Mouse (Mus musculus): Measurements from ENCODE around the gene Ttc7b.

The Ttc7b gene

DNA sequence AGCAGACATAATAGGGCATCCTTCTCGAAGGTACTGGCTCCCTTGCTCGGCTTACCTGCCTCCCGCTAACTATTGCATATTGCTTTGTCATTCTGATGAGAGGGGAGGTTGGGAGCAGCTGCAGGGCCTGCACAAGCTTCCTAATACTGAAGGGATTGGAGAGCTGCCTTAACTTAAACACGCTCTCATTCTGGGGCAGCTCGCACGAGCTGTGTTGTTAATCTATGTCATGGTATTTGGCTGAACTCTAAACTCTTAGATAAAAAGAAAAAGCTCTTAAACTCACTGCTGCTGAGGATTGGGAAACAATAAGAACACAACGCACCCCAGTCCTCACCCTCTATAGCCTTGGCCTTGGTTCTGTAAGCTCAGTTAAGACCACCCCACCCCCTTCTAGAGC is 113.3 kb downstream of the Ttc7b start:
- no peak for DNase-seq

DNA sequence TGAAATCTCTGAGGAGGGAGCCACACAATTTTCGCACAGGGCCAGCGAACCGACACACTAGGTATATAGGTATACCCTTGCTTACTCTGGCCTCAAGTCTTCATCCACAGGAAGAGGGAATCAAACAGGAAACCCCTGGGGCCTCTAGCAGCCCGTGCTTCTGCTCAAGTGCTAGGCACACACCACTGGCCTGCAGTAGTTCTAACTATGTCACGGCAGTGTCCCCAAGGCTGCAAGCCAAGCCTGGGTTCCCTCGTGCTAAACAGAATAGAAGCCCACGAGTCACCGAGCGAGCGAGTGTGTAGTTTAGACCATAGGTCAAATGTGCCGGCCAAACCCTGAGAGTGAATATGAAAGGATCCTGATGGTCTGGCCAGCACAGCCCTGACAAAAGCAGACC is 114.5 kb downstream of the Ttc7b start:
- DNase-seq = no peak

DNA sequence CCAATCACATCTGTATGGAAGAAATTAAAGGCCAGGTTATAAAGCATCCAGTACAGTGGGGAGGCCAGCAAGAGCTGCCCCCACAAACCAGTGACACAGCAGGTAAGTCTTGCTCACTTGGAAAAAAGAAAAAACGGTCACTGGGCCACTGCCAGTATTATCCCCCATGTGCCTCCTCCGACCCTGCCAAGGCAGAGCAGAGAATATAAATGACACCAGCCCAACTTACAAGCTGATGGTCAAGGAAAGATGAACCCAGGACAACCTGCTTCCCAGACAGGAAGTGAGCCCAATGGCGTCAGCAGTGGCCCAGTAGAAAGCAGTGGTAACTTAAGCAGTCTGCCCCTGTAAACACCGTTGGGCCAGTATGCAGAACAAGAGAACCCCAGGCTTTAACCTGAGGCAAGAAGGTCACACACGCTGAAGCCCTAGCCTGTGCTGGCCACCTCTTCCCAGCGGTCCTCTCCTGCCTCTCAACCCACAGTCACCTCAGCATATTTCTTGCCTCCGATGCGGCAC is 115.1 kb downstream of the Ttc7b start:
- DNase-seq = no peak

DNA sequence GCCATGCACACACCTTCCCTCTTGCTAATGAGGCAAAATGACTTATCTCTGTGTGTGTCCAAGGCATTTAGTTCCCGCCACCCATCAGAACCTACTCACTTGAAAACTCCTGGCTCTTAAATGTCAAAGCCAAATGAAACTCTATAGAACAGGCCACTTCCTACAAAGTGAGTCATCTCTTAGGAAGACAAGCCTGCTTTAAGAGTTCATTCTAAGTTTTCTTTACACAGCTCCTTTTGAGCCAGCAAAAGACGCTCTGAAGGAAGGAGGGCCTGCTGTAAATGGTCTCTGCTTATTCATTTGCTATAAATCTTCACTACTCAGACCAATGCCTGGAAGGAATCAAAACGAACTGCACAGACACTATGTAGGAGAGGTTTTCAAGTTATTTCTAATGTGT is 116.2 kb downstream of the Ttc7b start:
- no peak for DNase-seq

DNA sequence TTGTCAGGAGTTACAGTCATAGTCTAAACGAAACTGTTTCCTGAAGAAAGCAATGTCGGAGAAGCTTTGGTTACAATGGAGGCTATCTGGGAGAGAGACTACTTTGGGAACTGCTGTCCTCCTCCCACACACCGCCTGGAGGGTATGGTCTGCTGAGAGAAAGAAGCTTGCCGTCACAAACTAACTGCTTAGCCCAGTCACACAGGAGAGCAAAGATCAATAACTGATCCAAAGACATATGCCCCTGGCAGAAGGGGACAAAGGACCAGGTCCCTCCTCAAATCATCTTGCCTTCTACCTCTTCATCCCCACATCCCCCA is 117.7 kb downstream of the Ttc7b start:
- DNase-seq = no peak

DNA sequence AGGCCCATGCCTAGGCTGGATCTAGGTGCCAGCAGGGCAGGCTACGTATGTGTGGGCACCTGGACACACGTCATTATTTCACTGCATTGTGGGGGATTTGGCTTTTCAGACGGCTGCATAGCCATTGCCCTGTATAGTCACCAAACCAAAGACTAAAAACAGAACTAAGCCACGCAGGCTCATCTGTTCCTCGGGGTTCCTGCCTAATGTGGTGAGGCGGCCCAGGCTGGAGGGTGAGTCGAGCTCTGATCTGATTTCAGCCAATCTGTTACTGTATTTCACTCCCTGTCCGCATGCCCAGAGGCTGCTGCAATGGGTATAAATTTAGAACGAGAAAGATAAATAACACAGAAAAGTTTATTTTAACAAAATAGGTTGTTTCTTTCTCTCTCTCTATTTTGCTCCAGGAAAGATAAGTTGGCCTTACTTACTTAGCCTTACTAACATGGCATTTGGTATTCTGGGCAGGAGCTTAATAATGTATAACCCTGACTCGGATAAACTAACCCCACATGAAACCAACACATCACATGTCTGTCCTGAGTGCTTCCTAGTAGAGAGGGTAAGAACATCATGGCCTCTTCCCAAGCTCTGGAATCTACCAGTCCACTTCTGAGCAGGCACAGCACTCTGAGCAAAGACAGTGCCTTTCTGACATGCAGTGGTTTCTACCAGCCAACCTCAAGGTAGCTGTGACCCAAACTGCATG is 118.2 kb downstream of the Ttc7b start:
- no peak for DNase-seq

DNA sequence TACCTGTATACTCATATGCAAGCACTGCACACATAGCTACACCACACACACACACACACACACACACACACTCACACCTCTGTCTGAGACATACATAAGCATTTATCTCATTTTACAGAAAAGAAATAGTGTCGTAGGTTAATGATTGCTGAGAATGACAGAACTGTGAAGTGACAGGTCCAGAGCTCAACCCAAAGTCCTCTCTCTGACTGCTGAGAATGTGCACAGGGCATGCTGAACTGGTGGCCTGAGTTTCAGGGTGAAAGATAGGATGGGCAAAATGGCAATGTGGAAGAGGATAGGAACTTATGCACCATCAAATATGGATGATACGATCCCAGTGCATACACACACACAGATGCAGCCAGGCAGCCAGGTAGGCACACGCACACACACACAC is 120.5 kb downstream of the Ttc7b start:
- no peak for DNase-seq

DNA sequence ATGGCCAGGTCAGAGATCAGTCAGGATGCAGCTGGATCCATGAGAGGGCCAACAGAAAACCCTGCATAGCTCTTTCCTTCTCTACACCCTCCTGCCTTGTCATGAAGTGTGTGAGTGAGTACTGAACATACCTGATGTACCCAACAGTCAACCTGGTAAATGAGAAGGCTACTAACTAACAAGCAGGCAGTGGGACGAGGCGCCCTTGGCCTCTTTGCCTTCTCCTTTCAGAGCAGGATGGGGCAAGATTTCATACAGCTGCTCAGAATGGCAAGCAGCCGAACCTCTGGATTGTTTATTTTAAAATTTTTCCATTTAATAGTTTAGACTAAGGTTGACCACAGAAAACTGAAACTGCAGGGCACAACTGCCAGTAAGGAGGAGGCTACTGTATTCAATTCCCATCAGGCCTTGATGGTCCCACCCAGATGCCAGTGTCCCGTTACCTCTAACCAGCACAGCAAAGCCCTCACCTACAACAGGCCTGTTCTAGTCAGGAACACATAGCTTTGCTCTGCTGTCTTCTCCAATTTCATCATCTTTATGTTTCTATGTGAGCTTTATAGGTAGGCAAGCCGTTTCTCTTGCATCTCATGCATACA is 121.4 kb downstream of the Ttc7b start:
- DNase-seq = no peak

DNA sequence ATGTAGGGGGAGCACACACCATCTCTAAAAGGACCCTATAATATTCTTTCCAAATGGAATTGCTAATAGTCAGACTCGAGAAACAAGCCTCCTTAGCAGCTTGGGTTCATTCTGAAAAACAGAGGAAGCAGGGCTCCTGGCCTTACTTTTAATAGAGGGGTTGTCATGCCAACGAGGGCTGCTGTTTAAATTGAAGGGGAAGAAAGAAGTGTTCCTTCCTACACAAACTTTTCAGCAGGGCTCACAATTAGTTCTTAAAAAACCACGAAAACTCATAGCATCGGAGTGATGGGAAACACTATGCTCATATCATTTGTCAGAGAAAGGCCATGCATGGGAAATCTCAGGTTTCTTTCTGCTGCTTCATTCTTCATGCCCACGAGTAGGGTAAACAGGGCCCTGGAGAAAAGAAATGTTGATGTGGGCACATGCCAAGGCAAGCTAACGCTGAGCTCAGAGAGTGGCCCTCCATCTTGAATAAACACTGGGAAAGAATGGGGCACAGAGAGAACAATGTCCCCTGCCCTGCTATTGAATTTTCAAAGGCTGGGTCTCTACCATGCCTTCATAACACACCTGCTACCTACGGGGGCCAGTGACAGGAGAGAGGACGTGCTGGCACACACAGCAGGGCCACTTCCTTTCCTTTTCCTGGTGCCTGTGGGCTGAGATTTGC is 122.2 kb downstream of the Ttc7b start:
- DNase-seq = no peak

DNA sequence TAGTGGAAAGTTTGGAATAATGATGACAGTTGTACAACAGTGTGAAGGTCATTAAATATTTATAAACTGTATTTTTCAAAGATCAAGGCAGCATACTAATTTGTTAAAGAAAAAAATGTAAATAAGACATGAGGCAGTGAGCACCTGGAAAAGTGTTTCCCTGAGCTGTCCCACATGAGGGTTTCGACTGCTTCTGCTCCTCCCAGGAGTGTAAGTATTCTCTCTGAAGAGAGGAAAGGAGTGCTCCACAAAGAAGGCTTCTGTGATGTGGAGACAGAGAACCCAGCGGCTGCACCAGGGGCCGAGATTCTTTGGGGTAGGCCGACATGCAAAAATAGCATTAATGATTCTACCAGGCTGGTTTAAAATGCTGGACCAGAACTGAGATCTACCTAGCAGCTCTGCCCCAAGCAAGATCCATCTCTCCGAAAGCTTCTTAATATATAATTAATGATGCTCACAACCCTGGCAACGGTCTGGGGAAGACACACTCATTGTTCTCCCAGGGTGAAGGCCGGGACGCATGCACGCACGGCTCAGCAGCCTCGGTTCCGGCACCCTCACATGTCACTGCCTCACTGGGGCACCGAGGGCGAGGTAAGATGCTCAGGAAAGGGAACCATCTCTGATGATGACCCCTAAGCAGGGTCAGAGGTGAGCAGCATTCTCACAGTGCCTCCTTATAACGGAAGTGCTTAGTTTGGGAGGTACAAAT is 123.0 kb downstream of the Ttc7b start:
- DNase-seq = no peak

DNA sequence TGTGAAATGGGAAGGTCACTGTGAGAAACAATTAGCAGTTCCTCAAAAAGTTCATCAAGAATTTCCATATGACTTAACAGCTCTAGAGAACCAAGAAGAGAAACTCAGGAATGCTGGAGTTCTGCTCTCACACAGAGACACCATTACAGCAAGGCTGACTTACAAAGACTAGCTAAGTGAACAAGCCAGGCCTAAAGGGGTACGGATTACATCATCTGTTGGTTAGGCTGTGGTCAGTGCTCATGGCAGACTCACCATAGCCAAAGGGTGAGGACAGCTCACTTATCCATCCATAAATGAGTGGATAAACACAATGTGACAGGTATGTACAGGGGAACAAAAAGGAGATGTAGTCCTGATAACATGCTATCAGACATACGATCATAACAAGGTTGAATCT is 123.8 kb downstream of the Ttc7b start:
- DNase-seq = no peak

DNA sequence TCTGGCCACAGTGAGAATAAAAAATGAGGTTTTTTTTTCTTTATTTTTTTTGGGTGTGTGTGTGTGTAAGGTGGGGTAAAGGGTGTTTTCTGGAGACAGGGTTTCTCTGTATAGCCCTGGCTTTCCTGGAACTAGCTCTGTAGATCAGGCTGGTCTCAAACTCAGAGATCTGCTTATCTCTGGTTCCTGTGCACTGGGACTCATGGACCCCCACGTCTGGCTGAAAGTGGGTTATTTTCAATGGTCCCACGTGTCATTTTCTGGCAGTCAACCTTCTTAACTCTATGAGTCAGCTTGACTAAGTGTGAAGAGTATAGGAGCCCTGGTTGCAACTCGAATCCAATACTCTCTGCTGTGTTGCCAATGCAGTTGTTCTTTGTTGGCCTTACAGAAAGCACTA is 127.1 kb downstream of the Ttc7b start:
- no peak for DNase-seq

DNA sequence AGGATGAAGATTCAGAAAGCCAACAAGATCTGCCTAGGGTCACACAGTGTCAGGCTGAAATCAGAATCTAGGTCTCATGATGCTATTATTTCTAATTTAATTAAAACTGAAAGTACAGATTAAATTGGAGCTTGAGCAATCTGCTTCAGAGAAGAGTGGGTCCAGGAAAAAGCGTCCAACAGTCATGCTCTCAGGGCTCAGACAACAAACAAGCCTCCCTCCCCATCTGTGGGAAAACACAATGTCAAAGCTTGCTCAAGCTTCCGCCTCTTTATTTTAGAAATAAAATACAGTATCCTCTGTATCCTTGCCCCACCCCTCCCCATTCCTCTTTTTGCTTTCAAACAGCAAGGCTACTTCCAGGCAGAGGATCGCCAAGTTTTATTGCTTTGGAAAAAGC is 127.5 kb downstream of the Ttc7b start:
- no peak for DNase-seq

DNA sequence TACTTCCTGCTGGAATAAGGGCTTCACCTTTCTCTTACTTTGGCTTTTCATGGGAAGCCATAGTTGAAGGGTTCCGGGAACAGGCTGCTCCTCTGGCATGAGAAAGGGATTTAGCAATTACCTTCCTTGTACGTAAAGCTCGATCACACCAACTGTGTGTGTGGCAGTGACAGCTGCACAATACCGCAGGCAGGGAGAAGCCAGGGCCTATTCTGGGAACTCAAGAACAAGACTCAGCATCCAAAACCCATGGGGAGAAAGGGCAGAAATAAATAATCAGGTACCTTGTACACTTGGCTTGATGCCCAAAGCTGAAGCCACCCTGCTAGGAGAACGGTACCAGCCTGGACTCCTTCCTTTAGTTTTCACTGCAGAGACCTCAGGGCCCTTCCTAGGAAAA is 128.2 kb downstream of the Ttc7b start:
- DNase-seq = no peak

DNA sequence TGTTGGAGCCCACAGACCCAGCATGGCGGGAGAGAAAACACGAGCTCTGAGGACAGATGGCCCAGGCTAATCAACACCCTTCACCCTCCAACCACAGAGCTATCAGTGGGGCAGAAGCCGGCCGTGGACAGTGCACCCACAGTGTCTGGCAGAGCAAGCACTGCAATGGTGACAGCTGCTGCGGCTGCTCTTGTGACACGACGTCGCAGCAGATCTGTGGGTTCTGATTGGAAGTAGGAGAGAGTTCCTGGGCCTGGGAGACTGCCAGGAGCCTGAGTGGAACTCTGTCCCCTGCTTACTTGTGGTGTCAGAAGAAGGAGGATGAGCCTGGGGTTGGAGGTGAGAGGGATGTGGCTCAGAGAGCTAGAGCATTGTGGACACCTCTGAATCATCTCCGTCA is 128.7 kb downstream of the Ttc7b start:
- DNase-seq = no peak

DNA sequence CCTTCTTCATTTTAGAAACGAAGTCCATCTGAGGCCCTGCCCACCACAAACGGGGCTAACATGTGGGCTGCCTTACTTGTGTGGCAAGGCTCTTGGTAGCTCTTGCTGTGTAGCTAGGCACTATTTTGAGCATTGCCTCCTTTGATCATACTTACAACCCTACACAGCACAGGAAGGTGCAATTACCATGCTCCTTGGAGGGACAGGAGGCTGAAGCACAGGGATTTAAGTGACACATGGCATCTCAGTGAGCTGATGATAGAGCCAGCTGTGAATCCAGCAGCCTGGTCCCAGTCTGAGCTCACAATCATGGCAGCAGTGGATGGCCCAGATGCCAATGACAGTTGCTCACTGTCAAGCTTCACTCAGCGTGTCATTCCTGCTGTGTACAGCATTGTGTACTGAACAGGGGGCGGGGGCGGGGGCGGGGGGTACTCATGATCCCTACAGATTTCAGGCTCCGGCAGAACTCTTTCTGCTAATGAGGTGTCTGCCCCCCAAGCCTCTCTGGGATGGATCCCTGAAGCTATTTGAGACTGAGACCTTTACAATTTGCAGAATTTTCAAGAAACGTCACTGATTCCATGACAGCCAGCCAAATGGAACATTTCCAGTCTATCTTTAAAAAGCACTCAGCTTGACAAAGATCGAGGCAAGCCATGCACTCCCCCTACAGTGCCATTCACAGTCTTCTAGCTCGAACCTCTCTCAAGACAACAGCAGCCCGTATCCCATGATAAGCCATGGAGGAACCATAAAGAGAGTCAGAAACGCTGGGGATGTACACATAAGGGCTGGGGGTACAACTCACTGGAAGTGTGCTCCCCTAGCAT is 130.5 kb downstream of the Ttc7b start:
- no peak for DNase-seq

DNA sequence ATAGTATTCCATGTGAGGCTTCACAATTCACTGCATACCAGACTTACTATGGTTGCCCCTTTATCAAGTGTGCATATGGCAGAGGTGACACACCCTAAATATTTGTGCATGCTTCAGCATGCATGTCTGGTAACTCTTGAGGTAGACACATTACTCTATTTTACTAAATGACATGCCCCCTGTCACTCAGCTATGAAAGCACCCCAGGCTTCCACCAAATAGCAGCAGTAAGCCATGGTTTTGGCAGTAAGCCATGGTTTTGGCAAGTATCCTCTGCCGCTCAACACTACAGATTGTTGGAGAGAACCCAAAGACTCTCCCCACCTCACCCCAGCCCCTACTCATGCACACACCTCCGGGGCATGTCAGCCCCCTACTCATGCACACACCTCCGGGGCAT is 134.4 kb downstream of the Ttc7b start:
- DNase-seq = no peak

DNA sequence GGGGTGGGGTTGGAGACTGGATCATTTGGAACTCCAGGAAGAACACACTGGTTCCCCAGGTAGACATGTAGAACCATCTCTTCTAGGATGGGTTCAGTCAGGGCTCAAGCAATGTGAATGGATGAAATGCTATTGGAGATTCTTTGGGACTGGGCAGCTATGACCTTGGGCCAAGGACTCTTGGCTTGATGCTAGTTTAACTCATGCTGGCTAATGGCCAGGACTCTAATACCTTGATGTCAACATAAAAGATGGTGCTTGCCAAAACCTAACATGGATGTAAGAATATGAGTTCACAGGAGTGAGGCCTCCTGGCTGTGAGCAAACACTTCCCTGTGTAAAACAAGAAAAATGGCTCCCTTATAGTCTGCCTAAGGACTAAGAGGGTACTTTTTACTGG is 138.1 kb downstream of the Ttc7b start:
- DNase-seq = no peak

DNA sequence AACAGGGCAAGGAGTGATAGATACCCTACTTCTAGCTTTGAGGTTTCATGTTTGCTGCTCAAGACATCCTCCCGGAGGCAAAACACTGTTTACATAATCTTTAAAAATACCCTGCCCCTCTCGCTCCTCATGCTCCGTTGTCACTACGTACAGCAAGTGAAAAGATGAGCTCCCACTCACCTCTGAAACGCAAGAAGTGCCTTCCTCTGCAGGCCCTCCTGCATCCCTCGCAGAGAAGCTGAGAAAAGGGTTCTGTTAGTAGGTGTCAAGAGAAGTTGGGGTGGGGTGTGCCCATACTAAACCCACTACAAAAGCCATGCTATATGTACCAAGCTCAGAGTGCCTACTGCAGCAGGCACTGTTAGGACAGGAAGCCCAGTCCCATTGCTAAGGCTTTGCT is 138.7 kb downstream of the Ttc7b start:
- no peak for DNase-seq

DNA sequence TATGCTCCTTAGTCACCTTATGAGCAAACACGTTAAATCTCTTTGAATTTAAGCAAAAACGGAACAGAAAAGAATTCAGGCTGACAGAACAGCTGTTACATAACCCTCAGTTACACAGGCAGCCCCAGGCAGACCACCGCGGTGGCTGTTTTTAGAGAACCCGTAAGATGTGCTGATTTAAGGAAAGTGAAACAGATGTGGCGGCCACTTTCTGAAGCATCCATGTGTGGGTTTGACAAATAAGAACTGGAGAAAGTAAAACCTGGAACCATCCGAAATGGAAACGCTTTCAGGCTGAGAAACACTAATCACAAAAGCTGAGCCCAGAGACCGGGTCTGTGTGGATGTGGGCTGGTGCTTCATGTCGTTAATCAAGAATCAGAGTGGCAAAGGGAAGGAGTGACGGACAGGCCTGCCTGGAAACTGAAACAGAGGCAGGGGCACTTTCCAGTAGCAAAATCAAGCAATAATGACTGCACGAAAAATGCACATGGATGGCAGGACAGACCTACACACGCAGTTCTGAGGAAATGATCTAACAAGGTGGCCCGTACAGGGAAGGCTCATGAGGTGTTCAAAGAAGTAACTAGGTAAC is 139.8 kb downstream of the Ttc7b start:
- no peak for DNase-seq

DNA sequence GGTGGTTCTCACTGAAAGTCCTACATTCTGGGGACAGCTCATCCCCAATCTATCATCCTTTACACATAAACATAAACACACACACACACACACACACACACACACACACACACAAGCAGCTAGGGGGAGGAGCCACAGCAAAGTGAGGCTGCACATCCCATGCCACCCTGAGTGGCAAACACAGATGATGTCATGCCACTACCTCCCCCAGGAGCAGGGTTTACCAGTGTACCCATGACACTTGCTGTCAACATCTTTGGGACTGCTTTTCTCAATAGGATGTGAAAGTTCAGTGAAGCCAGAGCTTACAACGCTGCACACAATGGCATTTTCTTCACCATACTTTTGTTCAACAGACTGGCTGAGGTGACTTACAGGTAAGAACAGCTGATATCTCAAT is 140.8 kb downstream of the Ttc7b start:
- DNase-seq = no peak

DNA sequence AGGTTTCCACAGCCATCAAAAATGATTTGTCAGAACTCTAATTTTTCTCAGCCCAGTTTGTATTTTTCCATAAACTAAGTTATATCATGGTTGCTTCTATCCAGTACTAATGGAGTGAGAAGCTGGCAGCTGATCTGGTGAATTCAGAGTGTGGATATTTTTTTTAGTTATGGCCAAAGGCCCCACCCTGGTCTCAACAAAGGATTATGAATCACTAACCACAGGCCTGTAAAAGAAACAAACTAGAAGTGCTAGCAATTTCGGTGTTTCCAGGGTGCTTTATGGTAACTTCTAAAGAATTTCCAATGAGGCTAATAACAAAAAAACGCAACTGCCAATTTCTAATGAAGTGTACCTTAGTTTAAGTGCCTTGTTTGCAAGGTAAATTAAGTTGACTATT is 142.4 kb downstream of the Ttc7b start:
- no peak for DNase-seq

Measured in thymus, postnatal 36 days (tissue).